Mouse (Mus musculus): ENCODE data around the gene Bach2. TPM values are rescaled to one million over a fixed set of nuclear protein-coding genes. Genes with fewer than 3 reads are reported as not detected.

Gene Bach2
- polyA plus RNA-seq, 1 experiment from 2014 or later, result 6.7 TPM

DNA sequence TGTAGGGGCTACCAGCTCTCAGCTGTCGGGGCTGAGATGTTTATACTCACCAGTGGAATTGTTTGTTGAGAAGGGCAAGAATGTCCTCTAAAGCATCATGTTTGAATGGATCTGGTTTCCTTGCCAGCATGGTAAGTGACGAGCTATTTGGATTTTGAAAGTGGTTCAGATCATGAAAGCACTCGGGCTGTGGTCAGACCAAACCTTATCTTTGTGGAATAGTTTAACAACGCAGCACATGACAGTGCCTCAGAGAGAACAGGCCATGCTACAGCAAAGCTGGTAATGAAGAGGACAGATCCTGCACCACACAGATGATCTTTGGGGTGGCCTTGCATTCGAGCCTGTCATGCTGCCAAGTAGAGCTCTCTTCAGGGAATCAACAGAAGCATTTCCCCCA is 68.6 kb downstream of the Bach2 start:
- Histone ChIP-seq H3K9me3 (ENCODE audit: control insufficient read depth, low read length) (no peaks in the 10 kb centered on the region), H3K27ac (ENCODE audit: low read depth) (0 out of 2 replicates have a peak overlapping the region, but pooled peaks have one; percentile 5), H3K4me2 (ENCODE audit: low read length) (no peak overlapping the region), H3K4me3 (ENCODE audit: low read depth, low read length) (no peak overlapping the region), H3K36me3 (ENCODE audit: control insufficient read depth, insufficient read depth, low read length) (no peaks in the 10 kb centered on the region), H3K4me1 (replicated peaks; ENCODE audit: control insufficient read depth, insufficient read depth, low read length) (peaks cover 51% of the 10 kb centered on the region), H3K27me3 (replicated peaks; ENCODE audit: control insufficient read depth, insufficient read depth, low read length) (no peaks in the 10 kb centered on the region), H3K9ac (ENCODE audit: low read length) (no peak overlapping the region)
- WGBS, result 38% methylated on average over 5 of the region's 5 CpGs
- ATAC-seq (replicated peaks; ENCODE audit: low FRiP score, low TSS enrichment, low read depth) (no peak), DNase-seq (ENCODE audit: low spot score) (no peak)

DNA sequence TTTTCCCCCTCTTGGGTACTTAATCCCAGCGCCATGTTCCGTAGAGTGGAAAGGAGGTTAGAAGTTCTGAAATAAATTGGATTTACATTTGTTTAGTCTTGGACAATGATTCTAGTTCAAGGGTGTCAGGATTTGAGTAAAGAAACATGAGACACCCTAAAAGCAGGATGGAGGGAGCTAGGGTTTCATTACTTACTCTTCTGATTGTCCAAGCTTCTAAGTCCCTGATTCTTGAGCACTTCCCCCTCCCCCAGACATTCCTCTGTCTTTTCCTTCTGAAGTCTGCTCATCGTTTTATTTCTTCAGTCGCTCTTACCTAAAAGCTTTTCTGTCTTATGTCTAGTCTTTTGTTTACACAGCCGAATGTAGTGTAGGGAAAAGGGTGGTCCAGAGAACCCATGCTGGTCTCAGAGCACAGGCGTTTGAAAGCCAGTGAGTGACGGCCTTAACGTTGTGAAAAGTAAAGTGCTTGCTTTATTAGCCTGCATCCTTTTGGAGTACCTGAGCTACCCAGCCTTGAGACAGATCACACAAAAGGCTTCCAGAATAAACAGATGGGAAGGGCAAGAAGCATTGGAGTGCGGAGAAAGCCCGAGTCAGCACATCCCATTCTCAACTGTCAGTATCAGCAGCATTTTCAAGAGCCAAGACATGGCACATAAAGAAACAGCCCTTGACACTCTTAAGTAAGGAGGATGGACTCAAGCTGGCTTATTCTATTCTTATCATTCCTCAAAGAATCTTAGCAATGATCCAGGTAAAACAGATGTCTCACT is 73.8 kb downstream of the Bach2 start:
- Histone ChIP-seq H3K4me1 (replicated peaks; ENCODE audit: control insufficient read depth, insufficient read depth, low read length) (peaks cover 15% of the 10 kb centered on the region), H3K27me3 (replicated peaks; ENCODE audit: control insufficient read depth, insufficient read depth, low read length) (no peaks in the 10 kb centered on the region), H3K27ac (ENCODE audit: low read depth) (0 out of 2 replicates have a peak overlapping the region, but pooled peaks have one; percentile 14), H3K4me3 (ENCODE audit: low read depth, low read length) (no peak overlapping the region), H3K9me3 (ENCODE audit: control insufficient read depth, low read length) (peaks cover under 1% of the 10 kb centered on the region), H3K36me3 (ENCODE audit: control insufficient read depth, insufficient read depth, low read length) (peaks cover 4% of the 10 kb centered on the region; the same call in 1 of the 2 replicates), H3K9ac (ENCODE audit: low read length) (no peak overlapping the region), H3K4me2 (ENCODE audit: low read length) (peak overlapping the region; percentile 16; the same call in 1 of the 2 replicates)
- ATAC-seq (replicated peaks; ENCODE audit: low FRiP score, low TSS enrichment, low read depth) (0 out of 2 replicates have a peak, but pooled peaks have one; percentile 47), DNase-seq (ENCODE audit: low spot score) (no peak)
- WGBS, result 35% methylated on average over 10 of the region's 10 CpGs

DNA sequence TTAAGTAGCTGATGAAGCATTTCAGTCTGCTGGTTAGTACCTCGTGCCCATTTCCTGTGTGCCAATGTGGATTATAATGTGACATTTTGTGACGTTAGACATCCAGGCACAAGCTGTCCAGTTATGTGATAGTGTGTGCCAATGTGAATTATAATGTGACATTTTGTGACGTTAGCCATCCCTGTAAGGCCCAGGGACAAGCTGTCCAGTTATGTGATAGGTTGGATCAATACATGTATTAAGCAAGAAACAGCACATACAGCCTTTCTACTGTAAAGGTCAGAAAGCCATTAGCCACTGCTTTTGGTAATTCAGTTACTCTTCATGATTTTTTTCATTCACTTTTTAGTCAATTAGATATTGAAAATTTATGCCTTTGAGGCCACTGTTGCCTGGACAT is 76.3 kb downstream of the Bach2 start:
- no peak overlapping the region for H3K4me2 ChIP-seq (ENCODE audit: low read length)
- no peak overlapping the region for H3K9ac ChIP-seq (ENCODE audit: low read length)
- H3K4me3 ChIP-seq (ENCODE audit: low read depth, low read length), result no peak overlapping the region
- no peak overlapping the region for H3K27ac ChIP-seq (ENCODE audit: low read depth)
- no peaks in the 10 kb centered on the region for H3K27me3 ChIP-seq (replicated peaks; ENCODE audit: control insufficient read depth, insufficient read depth, low read length)
- 84% methylated on average over 3 of the region's 3 CpGs for WGBS
- no peak for ATAC-seq (replicated peaks; ENCODE audit: low FRiP score, low TSS enrichment, low read depth)
- no peak for DNase-seq (ENCODE audit: low spot score)
- H3K4me1 ChIP-seq (replicated peaks; ENCODE audit: control insufficient read depth, insufficient read depth, low read length), result peaks cover 11% of the 10 kb centered on the region
- peaks cover 4% of the 10 kb centered on the region for H3K9me3 ChIP-seq (ENCODE audit: control insufficient read depth, low read length)
- H3K36me3 ChIP-seq (ENCODE audit: control insufficient read depth, insufficient read depth, low read length), result peaks cover 6% of the 10 kb centered on the region; the same call in 1 of the 2 replicates

DNA sequence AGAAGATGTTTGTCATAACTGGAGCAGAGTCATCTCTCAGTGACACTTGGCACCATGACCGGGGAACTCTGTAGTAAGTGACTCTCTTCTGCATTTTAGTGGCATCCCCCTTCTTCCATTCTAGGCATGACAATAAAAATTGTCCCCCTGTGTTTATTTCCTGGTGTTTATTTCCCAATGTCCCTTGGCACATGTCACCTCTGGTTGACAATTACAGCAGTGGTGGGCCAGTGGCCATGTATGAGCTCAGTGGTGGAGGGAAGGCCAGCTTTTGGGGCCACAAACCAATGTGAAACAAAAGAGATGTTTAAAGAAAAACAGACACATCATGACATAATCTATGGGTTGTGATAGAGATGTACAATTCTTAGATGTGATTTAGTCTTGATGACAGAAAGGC is 80.0 kb downstream of the Bach2 start:
- H3K27ac ChIP-seq (ENCODE audit: low read depth), result no peak overlapping the region
- H3K9me3 ChIP-seq (ENCODE audit: control insufficient read depth, low read length), result peaks cover 12% of the 10 kb centered on the region
- 100% methylated on average over 1 of the region's 1 CpGs for WGBS
- no peak overlapping the region for H3K4me2 ChIP-seq (ENCODE audit: low read length)
- DNase-seq (ENCODE audit: low spot score), result no peak
- H3K4me3 ChIP-seq (ENCODE audit: low read depth, low read length), result no peak overlapping the region
- peaks cover 6% of the 10 kb centered on the region; the same call in 1 of the 2 replicates for H3K36me3 ChIP-seq (ENCODE audit: control insufficient read depth, insufficient read depth, low read length)
- no peak overlapping the region for H3K9ac ChIP-seq (ENCODE audit: low read length)
- no peak for ATAC-seq (replicated peaks; ENCODE audit: low FRiP score, low TSS enrichment, low read depth)
- H3K27me3 ChIP-seq (replicated peaks; ENCODE audit: control insufficient read depth, insufficient read depth, low read length), result no peaks in the 10 kb centered on the region
- no peaks in the 10 kb centered on the region for H3K4me1 ChIP-seq (replicated peaks; ENCODE audit: control insufficient read depth, insufficient read depth, low read length)

DNA sequence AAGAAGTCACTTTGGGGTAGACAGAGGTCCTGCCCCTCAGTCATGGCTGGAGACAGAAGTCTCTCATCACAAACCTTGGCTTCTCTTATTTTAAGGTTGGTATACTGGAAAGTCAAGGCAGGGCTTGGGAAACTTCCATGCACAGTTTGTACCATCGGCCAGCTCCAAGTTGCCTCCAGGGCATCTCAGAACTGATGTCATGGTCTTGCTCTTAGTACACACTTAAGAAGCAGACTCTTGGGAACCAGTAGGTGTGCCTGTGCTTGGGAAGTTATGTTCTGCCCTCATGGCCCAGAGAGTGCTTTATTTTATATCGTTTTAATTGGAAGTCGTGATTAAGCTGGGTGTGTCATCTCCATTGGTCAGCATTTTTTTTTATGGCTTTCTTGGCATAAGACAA is 80.7 kb downstream of the Bach2 start:
- H3K36me3 ChIP-seq (ENCODE audit: control insufficient read depth, insufficient read depth, low read length), result peaks cover 6% of the 10 kb centered on the region; the same call in 1 of the 2 replicates
- H3K27me3 ChIP-seq (replicated peaks; ENCODE audit: control insufficient read depth, insufficient read depth, low read length), result no peaks in the 10 kb centered on the region
- no peak overlapping the region for H3K9ac ChIP-seq (ENCODE audit: low read length)
- DNase-seq (ENCODE audit: low spot score), result no peak
- no peak overlapping the region for H3K4me2 ChIP-seq (ENCODE audit: low read length)
- peaks cover 14% of the 10 kb centered on the region for H3K9me3 ChIP-seq (ENCODE audit: control insufficient read depth, low read length)
- no peak overlapping the region for H3K27ac ChIP-seq (ENCODE audit: low read depth)
- no peak for ATAC-seq (replicated peaks; ENCODE audit: low FRiP score, low TSS enrichment, low read depth)
- WGBS, result 87% methylated on average over 3 of the region's 3 CpGs
- no peaks in the 10 kb centered on the region for H3K4me1 ChIP-seq (replicated peaks; ENCODE audit: control insufficient read depth, insufficient read depth, low read length)
- no peak overlapping the region for H3K4me3 ChIP-seq (ENCODE audit: low read depth, low read length)

DNA sequence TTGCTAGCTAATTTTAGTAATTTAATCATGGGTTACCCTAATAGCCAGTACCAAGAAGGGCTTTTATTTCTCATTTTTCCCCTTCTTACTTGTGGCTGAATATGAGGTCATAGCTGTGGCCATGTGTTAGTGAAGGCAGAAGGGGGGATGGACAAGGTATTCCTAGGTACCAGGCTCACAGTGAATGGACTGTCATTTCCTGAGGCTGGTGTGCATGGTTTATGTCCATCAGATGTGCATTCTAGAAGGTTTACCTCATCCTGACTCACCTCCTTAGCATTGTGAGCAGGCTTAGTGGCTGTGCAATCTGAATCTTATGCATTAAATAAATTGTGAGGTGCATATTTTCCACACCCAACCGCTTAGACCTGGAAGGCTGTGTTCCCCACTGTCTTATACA is 81.4 kb downstream of the Bach2 start:
- Histone ChIP-seq H3K4me2 (ENCODE audit: low read length) (no peak overlapping the region), H3K4me3 (ENCODE audit: low read depth, low read length) (no peak overlapping the region), H3K9ac (ENCODE audit: low read length) (no peak overlapping the region), H3K27me3 (replicated peaks; ENCODE audit: control insufficient read depth, insufficient read depth, low read length) (no peaks in the 10 kb centered on the region), H3K36me3 (ENCODE audit: control insufficient read depth, insufficient read depth, low read length) (peaks cover 6% of the 10 kb centered on the region; the same call in 1 of the 2 replicates), H3K9me3 (ENCODE audit: control insufficient read depth, low read length) (peaks cover 14% of the 10 kb centered on the region), H3K4me1 (replicated peaks; ENCODE audit: control insufficient read depth, insufficient read depth, low read length) (no peaks in the 10 kb centered on the region), H3K27ac (ENCODE audit: low read depth) (no peak overlapping the region)
- DNase-seq (ENCODE audit: low spot score) (no peak), ATAC-seq (replicated peaks; ENCODE audit: low FRiP score, low TSS enrichment, low read depth) (no peak)
- 91% methylated on average over 1 of the region's 1 CpGs for WGBS

DNA sequence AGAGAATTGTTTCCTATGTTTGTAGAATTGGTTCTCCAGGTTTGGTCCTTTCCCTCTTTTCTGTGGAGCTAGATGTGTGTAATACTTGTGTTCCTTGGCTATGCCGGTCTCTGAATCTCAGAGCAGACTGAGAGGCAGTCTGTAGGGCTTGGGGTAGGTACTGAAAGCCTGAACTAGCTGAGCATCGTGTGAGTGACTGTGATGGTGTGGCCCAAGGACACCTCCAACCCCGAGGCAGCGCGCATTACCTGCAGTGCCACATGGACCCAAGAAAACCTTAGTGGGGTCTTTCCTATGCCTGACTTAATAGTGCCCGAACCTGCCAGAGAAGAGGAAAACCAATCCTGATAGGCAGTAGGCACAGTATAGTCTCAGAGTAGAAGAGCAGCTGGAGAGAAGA is 85.5 kb downstream of the Bach2 start:
- DNase-seq (ENCODE audit: low spot score) (no peak), ATAC-seq (replicated peaks; ENCODE audit: low FRiP score, low TSS enrichment, low read depth) (no peak)
- H3K4me3 ChIP-seq (ENCODE audit: low read depth, low read length), result no peak overlapping the region
- no peak overlapping the region for H3K27ac ChIP-seq (ENCODE audit: low read depth)
- WGBS, result 96% methylated on average over 6 of the region's 6 CpGs
- H3K27me3 ChIP-seq (replicated peaks; ENCODE audit: control insufficient read depth, insufficient read depth, low read length), result no peaks in the 10 kb centered on the region
- peaks cover 10% of the 10 kb centered on the region; the same call in 1 of the 2 replicates for H3K9me3 ChIP-seq (ENCODE audit: control insufficient read depth, low read length)
- no peak overlapping the region for H3K4me2 ChIP-seq (ENCODE audit: low read length)
- no peaks in the 10 kb centered on the region for H3K36me3 ChIP-seq (ENCODE audit: control insufficient read depth, insufficient read depth, low read length)
- H3K9ac ChIP-seq (ENCODE audit: low read length), result no peak overlapping the region
- H3K4me1 ChIP-seq (replicated peaks; ENCODE audit: control insufficient read depth, insufficient read depth, low read length), result peaks cover 20% of the 10 kb centered on the region

DNA sequence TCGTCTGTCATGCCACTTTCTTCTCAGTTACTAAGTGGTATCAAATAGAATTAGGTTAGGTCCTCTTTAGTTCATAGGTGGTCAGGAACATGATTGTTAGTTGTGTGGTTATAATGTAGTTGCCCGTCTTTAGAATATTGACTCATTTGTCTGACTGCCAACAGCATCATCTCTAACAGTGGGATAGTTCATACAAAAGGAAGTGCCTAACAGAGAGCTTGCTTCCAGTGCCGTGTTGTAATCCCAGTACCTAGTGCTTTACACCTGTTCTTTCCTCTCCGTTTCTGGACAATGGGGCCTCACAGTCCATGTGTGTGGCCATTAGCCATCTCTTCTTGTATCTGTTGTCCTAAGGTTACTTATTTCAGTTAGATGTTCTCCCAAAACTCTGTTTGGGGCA is 86.4 kb downstream of the Bach2 start:
- no peak overlapping the region for H3K4me2 ChIP-seq (ENCODE audit: low read length)
- no peak for ATAC-seq (replicated peaks; ENCODE audit: low FRiP score, low TSS enrichment, low read depth)
- H3K9ac ChIP-seq (ENCODE audit: low read length), result no peak overlapping the region
- 65% methylated on average over 4 of the region's 4 CpGs for WGBS
- H3K36me3 ChIP-seq (ENCODE audit: control insufficient read depth, insufficient read depth, low read length), result no peaks in the 10 kb centered on the region
- no peak overlapping the region for H3K4me3 ChIP-seq (ENCODE audit: low read depth, low read length)
- no peaks in the 10 kb centered on the region for H3K27me3 ChIP-seq (replicated peaks; ENCODE audit: control insufficient read depth, insufficient read depth, low read length)
- H3K4me1 ChIP-seq (replicated peaks; ENCODE audit: control insufficient read depth, insufficient read depth, low read length), result peaks cover 20% of the 10 kb centered on the region
- peaks cover 10% of the 10 kb centered on the region; the same call in 1 of the 2 replicates for H3K9me3 ChIP-seq (ENCODE audit: control insufficient read depth, low read length)
- no peak for DNase-seq (ENCODE audit: low spot score)
- no peak overlapping the region for H3K27ac ChIP-seq (ENCODE audit: low read depth)

DNA sequence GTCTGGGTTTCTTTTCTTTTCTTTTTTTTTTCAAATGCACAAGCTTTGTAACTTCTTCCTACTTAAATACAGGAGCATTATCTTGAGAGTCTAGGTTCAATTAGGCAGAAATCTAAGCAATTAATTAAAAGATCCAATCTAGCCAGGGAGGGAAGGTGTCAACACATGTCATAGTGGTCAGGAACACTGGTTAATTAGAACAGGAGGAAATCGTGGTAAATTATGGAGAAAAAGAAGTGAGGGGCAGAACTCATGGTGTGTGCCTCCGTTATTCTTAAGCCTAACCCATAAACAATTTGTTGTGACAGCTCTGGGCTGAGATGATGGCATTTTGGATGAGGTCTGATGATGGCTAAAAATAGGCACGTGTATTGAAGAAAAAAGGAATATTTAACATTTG is 87.0 kb downstream of the Bach2 start:
- H3K4me2 ChIP-seq (ENCODE audit: low read length), result no peak overlapping the region
- DNase-seq (ENCODE audit: low spot score) (no peak), ATAC-seq (replicated peaks; ENCODE audit: low FRiP score, low TSS enrichment, low read depth) (no peak)
- no peak overlapping the region for H3K4me3 ChIP-seq (ENCODE audit: low read depth, low read length)
- H3K27ac ChIP-seq (ENCODE audit: low read depth), result no peak overlapping the region
- no peaks in the 10 kb centered on the region for H3K27me3 ChIP-seq (replicated peaks; ENCODE audit: control insufficient read depth, insufficient read depth, low read length)
- peaks cover 10% of the 10 kb centered on the region; the same call in 1 of the 2 replicates for H3K9me3 ChIP-seq (ENCODE audit: control insufficient read depth, low read length)
- no peak overlapping the region for H3K9ac ChIP-seq (ENCODE audit: low read length)
- H3K36me3 ChIP-seq (ENCODE audit: control insufficient read depth, insufficient read depth, low read length), result no peaks in the 10 kb centered on the region
- 54% methylated on average over 3 of the region's 3 CpGs for WGBS
- peaks cover 20% of the 10 kb centered on the region for H3K4me1 ChIP-seq (replicated peaks; ENCODE audit: control insufficient read depth, insufficient read depth, low read length)

Measured in intestine, embryonic 14.5 days (tissue).